Mouse (Mus musculus): ENCODE measurements around the gene Rfx3.

The Rfx3 gene

DNA sequence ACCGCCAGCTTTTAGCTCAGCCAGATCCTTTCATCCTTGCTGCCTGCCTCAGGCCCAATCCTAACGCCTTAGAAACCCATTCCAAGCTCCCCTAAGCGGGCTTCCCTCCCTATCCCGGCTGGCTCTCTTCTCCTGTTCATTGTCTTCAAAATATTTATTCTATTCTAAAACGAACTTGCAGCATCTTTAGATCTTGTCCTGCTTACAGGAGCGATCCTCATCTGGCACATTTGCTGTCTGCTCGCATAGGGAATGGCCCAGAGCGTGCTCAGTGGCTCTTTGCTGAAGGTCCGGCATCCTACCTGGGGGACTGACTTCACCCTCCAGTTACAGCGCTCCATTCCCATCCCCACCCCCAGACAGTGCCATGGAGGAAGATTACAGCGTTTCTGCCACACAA is 292.0 kb downstream of the Rfx3 start:
- DNase-seq (ENCODE audit: low read depth): no peak

DNA sequence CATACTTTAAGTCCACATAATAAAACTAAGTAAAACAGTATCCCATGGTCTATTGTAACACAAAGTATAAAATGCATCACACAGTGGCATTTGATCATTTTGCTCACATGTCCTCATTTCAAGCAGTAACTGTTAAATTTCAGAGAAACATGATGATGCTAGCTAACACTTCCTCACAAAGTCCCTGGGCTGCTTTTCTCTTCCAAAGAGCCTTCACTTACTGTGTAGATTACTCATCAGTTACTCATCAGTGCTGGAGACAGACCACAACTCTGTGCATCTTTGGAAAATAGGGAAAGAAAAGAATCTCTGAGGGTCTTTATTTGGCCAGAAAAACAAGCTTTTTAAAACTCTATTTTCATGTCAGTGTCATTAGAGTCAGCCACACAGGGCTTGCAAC is 294.7 kb downstream of the Rfx3 start:
- DNase-seq (ENCODE audit: low read depth): peak; percentile 24
